Mouse (Mus musculus) CH12.LX (cell line): Measurements from ENCODE around the gene Ier3. TPM values are rescaled to one million over a fixed set of nuclear protein-coding genes. Genes with fewer than 3 reads are reported as not detected.

Source experiments
- DNase-seq: peaks from one replicate; pipeline ENCODE4 v3.0.0-alpha.2; 2013; ENCODE audit errors: extremely low read depth
- H3K27ac ChIP-seq: 2 replicates; pipeline ENCODE4 v1.5.1; 2012; ENCODE audit warnings: low read depth, mild to moderate bottlenecking, control low read depth, moderate library complexity; ENCODE audit not compliant: insufficient read depth
- H3K27me3 ChIP-seq: replicated peaks from 2 replicates; pipeline ENCODE3; 2012; ENCODE audit warnings: inconsistent platforms
- H3K36me3 ChIP-seq, 2 experiments: replicated peaks in 1 of 2; 2 replicates each; pipeline versions ENCODE3 to v1.6.1; 2012; ENCODE audit warnings: inconsistent platforms in 1 of 2, low read length in 1 of 2, mild to moderate bottlenecking in 1 of 2, mixed read lengths in 1 of 2, moderate library complexity in 1 of 2; ENCODE audit not compliant: control insufficient read depth in 1 of 2, insufficient read depth in 1 of 2
- H3K4me1 ChIP-seq, 2 experiments: 2 replicates each; pipeline ENCODE4 v1.6.1; 2012; ENCODE audit warnings: inconsistent platforms in 1 of 2, moderate library complexity in 1 of 2; ENCODE audit not compliant: insufficient read depth in 2 of 2, control insufficient read depth in 1 of 2
- H3K4me2 ChIP-seq: 2 replicates; pipeline ENCODE4 v1.6.1; 2012; ENCODE audit warnings: low read depth, mild to moderate bottlenecking, control low read depth; ENCODE audit not compliant: poor library complexity, insufficient read depth, severe bottlenecking
- H3K4me3 ChIP-seq, 3 experiments: fragments of 150-350 bp in 1 of 3; sonication (generic) in 1 of 3; replicated peaks in 1 of 3; 2 replicates each; pipeline versions ENCODE3 to v1.5.1; 2011 to 2012; ENCODE audit warnings: low read depth in 2 of 3, low read length in 2 of 3, mild to moderate bottlenecking in 2 of 3, moderate library complexity in 2 of 3, control low read depth in 1 of 3, improper control_type of control experiment in 1 of 3, inconsistent platforms in 1 of 3, mixed read lengths in 1 of 3; ENCODE audit not compliant: poor library complexity in 1 of 3
- H3K79me2 ChIP-seq: replicated peaks from 2 replicates; pipeline ENCODE4 v1.6.1; 2012; ENCODE audit warnings: mild to moderate bottlenecking, moderate library complexity; ENCODE audit not compliant: control insufficient read depth, poor library complexity, insufficient read depth, severe bottlenecking; ENCODE audit errors: extremely low read depth
- H3K9ac ChIP-seq: 2 replicates; pipeline ENCODE4 v1.6.1; 2012; ENCODE audit warnings: low read depth, mild to moderate bottlenecking, control low read depth, moderate library complexity; ENCODE audit not compliant: insufficient read depth
- H3K9me3 ChIP-seq: replicated peaks from 2 replicates; pipeline ENCODE3; 2012; ENCODE audit warnings: low read length, inconsistent platforms, mixed read lengths
- BHLHE40 ChIP-seq: IDR thresholded peaks from 2 replicates; pipeline ENCODE4 v1.6.1; 2011; ENCODE audit warnings: mild to moderate bottlenecking, low read depth, low read length, improper control_type of control experiment
- CHD1 ChIP-seq: IDR thresholded peaks from 2 replicates; pipeline ENCODE4 v1.6.1; 2012; ENCODE audit warnings: low read depth, low read length, improper control_type of control experiment, inconsistent platforms
- CHD2 ChIP-seq: IDR thresholded peaks from 2 replicates; pipeline ENCODE4 v1.6.1; 2011; ENCODE audit warnings: low read length, improper control_type of control experiment
- CTCF ChIP-seq, 2 experiments: IDR thresholded peaks in 1 of 2; conservative IDR thresholded peaks in 1 of 2; 2 replicates each; pipeline ENCODE4 v1.5.1; 2011 to 2012; ENCODE audit warnings: low read depth in 2 of 2, low read length in 2 of 2, improper control_type of control experiment in 1 of 2, inconsistent platforms in 1 of 2, mild to moderate bottlenecking in 1 of 2, moderate library complexity in 1 of 2
- EP300 ChIP-seq: IDR thresholded peaks from 2 replicates; pipeline ENCODE4 v1.6.1; 2011; ENCODE audit warnings: low read length, improper control_type of control experiment
- ETS1 ChIP-seq: conservative IDR thresholded peaks from 2 replicates; pipeline ENCODE4 v1.6.1; 2012; ENCODE audit warnings: low read depth, mild to moderate bottlenecking, inconsistent platforms, low read length, improper control_type of control experiment, moderate library complexity
- IRF4 ChIP-seq: IDR thresholded peaks from 2 replicates; pipeline ENCODE4 v1.6.1; 2014; ENCODE audit warnings: low read depth, mild to moderate bottlenecking, inconsistent platforms, low read length, improper control_type of control experiment
- JUND ChIP-seq: conservative IDR thresholded peaks from 2 replicates; pipeline ENCODE4 v1.6.1; 2011; ENCODE audit warnings: low read depth, low read length, improper control_type of control experiment
- KAT2A ChIP-seq: IDR thresholded peaks from 2 replicates; pipeline ENCODE4 v1.6.1; 2012; ENCODE audit warnings: low read length, improper control_type of control experiment, inconsistent platforms; ENCODE audit not compliant: insufficient replicate concordance
- MAFK ChIP-seq: IDR thresholded peaks from 2 replicates; pipeline ENCODE4 v1.6.1; 2011; ENCODE audit warnings: low read length, improper control_type of control experiment; ENCODE audit not compliant: insufficient replicate concordance
- MAX ChIP-seq: IDR thresholded peaks from 2 replicates; pipeline ENCODE4 v1.6.1; 2011; ENCODE audit warnings: low read length, improper control_type of control experiment
- MAZ ChIP-seq: IDR thresholded peaks from 2 replicates; pipeline ENCODE4 v1.6.1; 2012; ENCODE audit warnings: low read depth, mild to moderate bottlenecking, inconsistent platforms, low read length, improper control_type of control experiment, moderate library complexity
- MEF2A ChIP-seq: IDR thresholded peaks from 2 replicates; pipeline ENCODE4 v1.6.1; 2014; ENCODE audit warnings: low read depth, mild to moderate bottlenecking, inconsistent platforms, low read length, improper control_type of control experiment, borderline replicate concordance
- MXI1 ChIP-seq: IDR thresholded peaks from 2 replicates; pipeline ENCODE4 v1.6.1; 2011; ENCODE audit warnings: mild to moderate bottlenecking, low read depth, low read length, improper control_type of control experiment
- MYC ChIP-seq: IDR thresholded peaks from 2 replicates; pipeline ENCODE4 v1.6.1; 2011; ENCODE audit warnings: low read depth, mild to moderate bottlenecking, improper control_type of control experiment, low read length
- NELFE ChIP-seq: IDR thresholded peaks from 2 replicates; pipeline ENCODE4 v1.6.1; 2011; ENCODE audit warnings: low read depth, low read length, improper control_type of control experiment
- PAX5 ChIP-seq: IDR thresholded peaks from 2 replicates; pipeline ENCODE4 v1.6.1; 2012; ENCODE audit warnings: low read length, inconsistent platforms, mixed read lengths
- POLR2A ChIP-seq: IDR thresholded peaks from 2 replicates; pipeline ENCODE4 v1.6.1; 2011; ENCODE audit warnings: low read depth, mild to moderate bottlenecking, improper control_type of control experiment, low read length
- POLR2AphosphoS2 ChIP-seq: IDR thresholded peaks from 2 replicates; pipeline ENCODE4 v1.6.1; 2011; ENCODE audit warnings: low read depth, low read length, improper control_type of control experiment
- SIN3A ChIP-seq: IDR thresholded peaks from 2 replicates; pipeline ENCODE4 v1.6.1; 2012; ENCODE audit warnings: low read length, improper control_type of control experiment, inconsistent platforms
- TBP ChIP-seq: conservative IDR thresholded peaks from 2 replicates; pipeline ENCODE4 v1.6.1; 2011; ENCODE audit warnings: low read depth, low read length, improper control_type of control experiment
- TCF12 ChIP-seq: IDR thresholded peaks from 2 replicates; pipeline ENCODE4 v1.6.1; 2014; ENCODE audit warnings: low read depth, mild to moderate bottlenecking, inconsistent platforms, low read length, improper control_type of control experiment
- UBTF ChIP-seq: IDR thresholded peaks from 2 replicates; pipeline ENCODE4 v1.6.1; 2012; ENCODE audit warnings: low read depth, mild to moderate bottlenecking, inconsistent platforms, low read length, improper control_type of control experiment, moderate library complexity
- USF1 ChIP-seq: IDR thresholded peaks from 2 replicates; pipeline ENCODE4 v1.6.1; 2014; ENCODE audit warnings: low read depth, mild to moderate bottlenecking, inconsistent platforms, low read length, improper control_type of control experiment
- USF2 ChIP-seq: conservative IDR thresholded peaks from 2 replicates; pipeline ENCODE4 v1.6.1; 2011; ENCODE audit warnings: low read depth, low read length, improper control_type of control experiment
- ZC3H11A ChIP-seq: IDR thresholded peaks from 2 replicates; pipeline ENCODE4 v1.6.1; 2012; ENCODE audit warnings: low read depth, mild to moderate bottlenecking, inconsistent platforms, low read length, improper control_type of control experiment
- ZKSCAN1 ChIP-seq: IDR thresholded peaks from 2 replicates; pipeline ENCODE4 v1.6.1; 2012; ENCODE audit warnings: low read depth, inconsistent platforms, low read length, improper control_type of control experiment, borderline replicate concordance
- ZMIZ1 ChIP-seq: IDR thresholded peaks from 2 replicates; pipeline ENCODE4 v1.6.1; 2012; ENCODE audit warnings: low read depth, mild to moderate bottlenecking, inconsistent platforms, low read length, improper control_type of control experiment
- ZNF384 ChIP-seq: IDR thresholded peaks from 2 replicates; pipeline ENCODE4 v1.6.1; 2012; ENCODE audit warnings: low read depth, low read length, improper control_type of control experiment, inconsistent platforms
- dilution Hi-C: fragments of 300-500 bp; cut with MboI; formaldehyde crosslinking; loops from 2 replicates; pipeline ENCODE4 v1.14.3; 2020; ENCODE audit warnings: low sequenced_read_pairs; ENCODE audit not compliant: extremely low pct_unique_long_range_greater_than_20kb, extremely low pct_ligation_motif_present
- in situ Hi-C: fragments of 300-500 bp; cut with MboI; formaldehyde crosslinking; loops from 3 replicates; pipeline ENCODE4 v1.14.3; 2019; ENCODE audit warnings: low sequenced_read_pairs, low pct_ligation_motif_present, low pct_unique_long_range_greater_than_20kb, mixed read lengths
- polyA plus RNA-seq: library from polyadenylated mRNA; unstranded; fragments of >175 nt; gene quantifications from 2 replicates; pipeline ENCODE4 v1.2.1, GENCODE M21; 2012; ENCODE audit warnings: low read depth; ENCODE audit not compliant: insufficient read length
- total RNA-seq, 2 experiments: library from RNA; depleted of rRNA; stranded (reverse); fragments of 300-350 nt in 1 of 2; fragments of >200 nt in 1 of 2; gene quantifications; 2 replicates each; pipeline ENCODE4 v1.2.3; 2012 to 2014

Ier3 gene
- 16.5 and 27.2 TPM in 2 replicates for total RNA-seq (2012; rRNA removed)
- 13.9 and 15.0 TPM in 2 replicates for total RNA-seq (2014; rRNA removed)
- polyA plus RNA-seq: 12.4 and 12.6 TPM in 2 replicates

DNA sequence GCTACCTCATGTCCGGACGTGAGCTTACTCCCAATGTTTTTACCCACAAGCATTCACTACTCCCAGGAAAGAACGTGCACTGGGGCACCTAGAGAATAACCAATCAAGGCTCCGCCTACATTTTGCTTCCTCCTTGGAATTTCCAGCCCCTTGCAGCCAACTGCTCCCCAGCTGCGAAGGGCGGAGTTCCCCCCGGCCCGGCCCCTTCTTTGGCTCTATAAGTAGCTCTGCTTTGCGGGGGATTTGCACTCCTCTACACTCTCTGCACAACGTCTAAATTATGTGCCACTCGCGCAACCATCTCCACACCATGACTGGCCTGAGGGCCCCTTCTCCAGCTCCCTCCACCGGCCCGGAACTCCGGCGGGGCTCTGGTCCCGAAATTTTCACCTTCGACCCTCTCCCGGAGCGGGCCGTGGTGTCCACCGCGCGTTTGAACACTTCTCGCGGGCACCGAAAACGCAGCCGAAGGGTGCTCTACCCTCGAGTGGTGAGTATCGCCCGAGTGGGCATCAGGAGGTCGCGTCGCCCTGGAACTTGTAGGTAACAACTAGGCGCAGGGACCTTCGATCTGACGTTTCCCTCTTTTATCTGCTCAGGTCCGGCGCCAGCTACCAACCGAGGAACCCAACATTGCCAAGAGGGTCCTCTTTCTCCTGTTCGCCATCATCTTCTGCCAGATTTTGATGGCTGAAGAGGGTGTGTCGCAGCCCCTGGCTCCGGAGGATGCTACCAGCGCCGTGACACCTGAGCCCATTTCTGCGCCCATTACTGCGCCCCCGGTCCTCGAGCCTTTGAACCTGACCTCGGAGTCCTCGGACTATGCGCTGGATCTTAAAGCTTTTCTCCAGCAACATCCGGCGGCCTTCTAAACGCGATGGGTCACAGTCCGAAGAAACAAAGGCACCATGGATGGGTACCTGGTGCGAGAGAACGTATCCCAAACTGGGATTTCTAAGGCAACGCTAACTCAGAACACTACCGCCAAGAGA, at the start of gene Ier3:
Gene Ier3, plus strand, starts transcription at position 246 of the 992 bp plus-strand sequence.
- TF ChIP-seq CHD1 (peak; percentile 83; the same call in 1 of the 2 replicates), MEF2A (0 out of 2 replicates have a peak, but pooled peaks have one; percentile 7), BHLHE40 (peak; percentile 81), USF2 (no peak), MAFK (0 out of 2 replicates have a peak, but pooled peaks have one; percentile 8), POLR2AphosphoS2 (peak; percentile 99), USF1 (no peak), SIN3A (peak; percentile 72), MYC (0 out of 2 replicates have a peak, but pooled peaks have one; percentile 42), ZKSCAN1 (no peak), TBP (peak; percentile 98), NELFE (peak; percentile 100), MAZ (peak; percentile 86), EP300 (no peak), ZC3H11A (no peak), CHD2 (no peak), ETS1 (peak; percentile 66), MAX (no peak), IRF4 (peak; percentile 36; the same call in 1 of the 2 replicates), TCF12 (peak; percentile 88), UBTF (peak; percentile 56; the same call in 1 of the 2 replicates), CTCF (conservative IDR thresholded peaks at IDR 0.05 in 1 of 2, IDR thresholded peaks at IDR 0.05 in 1 of 2; ENCODE audit: low read depth in 2 of 2, low read length in 2 of 2) (no peak), MXI1 (no peak; the same call in none of the 2 replicates), PAX5 (no peak), ZMIZ1 (peak; percentile 99), KAT2A (no peak), JUND (no peak), POLR2A (peak; percentile 100), ZNF384 (no peak)
- TF ChIP-seq, all 38 proteins: peak for 16
- DNase-seq: peak; percentile 71
- Histone ChIP-seq H3K4me2 (peak within 1 kb of the TSS; percentile 79), H3K4me3 (peak within 1 kb of the TSS; percentile 61 to 90 (median 69)), H3K9ac (peak within 1 kb of the TSS; percentile 90), H3K27me3 (no peaks in the 10 kb centered on the region), H3K27ac (peak within 1 kb of the TSS; percentile 59), H3K79me2 (peaks cover 5% of the 10 kb centered on the region; the same call in 1 of the 2 replicates), H3K4me1 (peaks cover 0 to 17% of the 10 kb centered on the region in 2 experiments; a peak in 2 of 4 replicates), H3K36me3 (peaks cover 12 to 23% of the 10 kb centered on the region in 2 experiments), H3K9me3 (no peaks in the 10 kb centered on the region)
- in situ Hi-C loops: no loop called here
- dilution Hi-C loops: no loop called here
